Mouse (Mus musculus) lung, postnatal 25 days (tissue): ENCODE results near the gene Krtap28-13.

ENCODE experiments used
- DNase-seq: peaks from one replicate; pipeline ENCODE4 v3.0.0; 2022; ENCODE audit warnings: low spot score

Krtap28-13 gene

DNA sequence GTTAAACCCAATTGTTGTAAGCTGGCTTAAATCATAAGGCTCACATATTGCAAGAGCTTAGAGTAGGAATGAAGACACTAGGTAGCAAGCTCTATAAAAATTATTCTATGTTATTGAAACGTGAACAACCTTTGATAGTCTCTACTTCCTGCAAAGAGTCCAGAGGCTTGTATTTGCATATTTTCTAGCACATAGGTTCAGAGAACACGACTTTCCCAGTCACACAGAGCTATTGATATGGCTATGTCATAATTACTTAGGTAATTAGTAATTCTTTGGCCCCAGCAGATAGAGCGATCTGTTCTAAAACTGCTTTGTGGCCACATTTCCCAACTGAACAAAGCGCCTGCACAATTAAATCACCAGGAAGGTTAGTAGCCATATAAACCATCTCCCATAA is 36.2 kb downstream of the Krtap28-13 start:
- DNase-seq = no peak

GRCm38 (mm10) chr1:83099160-83099559 is 38.4 kb downstream of the Krtap28-13 start:
- DNase-seq = no peak

DNA sequence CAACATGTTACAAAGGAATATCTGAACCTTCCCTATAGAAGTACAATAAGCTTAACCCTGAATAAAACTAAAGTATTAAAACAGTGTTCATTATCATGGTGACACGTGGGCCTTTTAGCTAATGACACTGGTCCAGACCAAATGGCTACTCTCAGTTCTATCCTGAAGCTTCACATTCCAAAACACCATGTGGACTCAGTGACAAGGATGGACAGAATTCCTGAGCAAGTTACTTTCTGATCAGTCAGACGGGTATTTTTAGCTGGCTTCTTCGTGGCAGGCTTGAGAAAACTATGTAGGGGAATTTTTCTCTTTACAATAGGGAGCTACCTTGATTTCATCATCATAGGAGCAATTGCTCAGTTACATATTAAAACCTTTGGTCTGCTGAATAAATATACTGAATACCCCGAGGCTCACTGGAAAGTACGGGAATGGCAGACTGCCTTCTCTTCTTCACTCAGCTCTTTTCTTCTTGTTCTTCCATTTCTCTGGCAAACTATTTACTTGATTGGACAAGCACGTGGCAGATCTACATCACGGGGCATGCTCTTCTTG is 38.9 kb downstream of the Krtap28-13 start:
- DNase-seq = peak; percentile 16

GRCm38 (mm10) chr1:83101891-83102290 is 41.2 kb downstream of the Krtap28-13 start:
- DNase-seq = no peak

DNA sequence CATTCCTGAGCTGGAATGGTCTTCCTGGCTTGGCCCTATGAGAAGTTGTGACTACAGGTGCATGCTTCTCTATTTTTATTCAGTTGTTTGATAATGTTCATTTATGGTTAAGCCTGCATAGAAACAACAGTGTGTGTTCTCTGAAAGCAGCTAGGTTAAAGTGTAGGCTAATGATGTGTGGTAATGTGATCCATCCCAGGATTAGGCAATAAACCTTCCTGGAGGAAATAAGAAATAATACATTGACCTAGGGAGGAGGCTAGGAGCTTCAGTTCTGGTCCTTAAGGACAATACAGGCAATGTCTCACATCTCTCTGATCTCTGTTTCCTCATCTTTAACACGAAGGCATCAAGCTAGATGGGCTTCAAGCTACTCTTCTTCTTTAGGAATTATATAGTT is 44.7 kb downstream of the Krtap28-13 start:
- no peak for DNase-seq

- no peak for DNase-seq
Observed at GRCm38 (mm10) chr1:83107410-83107978, 46.8 kb downstream of the Krtap28-13 start.

- DNase-seq = no peak
Observed at GRCm38 (mm10) chr1:83110992-83111391, 50.3 kb downstream of the Krtap28-13 start.
